Comparison of ENCODE assay signal across 8 mouse cellular contexts in genomic region chr3:103913451-103913961, GRCm38 (mm10). TPM values are rescaled to one million over a fixed set of nuclear protein-coding genes. Genes with fewer than 3 reads are reported as not detected.
DNase-seq lines count a peak whose midpoint lies in the region; ATAC-seq and TF ChIP-seq lines count a peak whose summit lies in the region.

No protein-coding gene starts in this region.

- no peak for TF ChIP-seq CTCF in left cerebral cortex, adult 2 months (IDR thresholded peaks at IDR 0.05)

- H3K9me3 ChIP-seq in kidney, embryonic 16.5 days (ENCODE audit: low read length), result no peaks in the 10 kb centered on the region
- H3K9me3 ChIP-seq in megakaryocyte, embryonic 14.5 days, result no peaks in the 10 kb centered on the region

- peak overlapping the region; percentile 90 for H3K4me3 ChIP-seq in left cerebral cortex, adult 2 months
- peak overlapping the region; percentile 100 for H3K4me3 ChIP-seq in kidney, embryonic 16.5 days (ENCODE audit: low read length)
- peak overlapping the region; percentile 98 for H3K4me3 ChIP-seq in megakaryocyte, embryonic 14.5 days (replicated peaks)

- peaks cover 13% of the 10 kb centered on the region for H3K4me1 ChIP-seq in kidney, embryonic 16.5 days (ENCODE audit: insufficient read depth, low read length)
- H3K4me1 ChIP-seq in megakaryocyte, embryonic 14.5 days, result peaks cover 16% of the 10 kb centered on the region; the same call in 1 of the 2 replicates

- WGBS in kidney, embryonic 16.5 days, result 5% methylated on average over 11 of the region's 11 CpGs

- peak overlapping the region; percentile 98 for H3K9ac ChIP-seq in kidney, embryonic 16.5 days (replicated peaks; ENCODE audit: low read length)

- no peaks in the 10 kb centered on the region for H3K27me3 ChIP-seq in kidney, embryonic 16.5 days (ENCODE audit: insufficient read depth, low read length)
- H3K27me3 ChIP-seq in megakaryocyte, embryonic 14.5 days (replicated peaks), result no peaks in the 10 kb centered on the region

- no peaks in the 10 kb centered on the region for H3K36me3 ChIP-seq in kidney, embryonic 16.5 days (ENCODE audit: insufficient read depth, low read length)
- H3K36me3 ChIP-seq in megakaryocyte, embryonic 14.5 days (replicated peaks; ENCODE audit: low read length), result peaks cover 13% of the 10 kb centered on the region

- peak overlapping the region; percentile 61 for H3K4me2 ChIP-seq in kidney, embryonic 16.5 days (replicated peaks; ENCODE audit: low read depth, low read length)

- intact Hi-C loops in left cerebral cortex, adult 2 months (cut with DNase I), result loop anchor here (5.0 kb wide), 1 partner anchor 106 kb away; the partner anchor contains the start of genes Ap4b1, Dclre1b and Gm43064
- intact Hi-C loops in left cerebral cortex, postnatal 36 days (cut with DNase I), result loop anchor here (5.0 kb wide), 1 partner anchor 106 kb away; the partner anchor contains the start of genes Ap4b1, Dclre1b and Gm43064

- peak overlapping the region; percentile 85 for H3K27ac ChIP-seq in left cerebral cortex, adult 2 months
- H3K27ac ChIP-seq in kidney, embryonic 16.5 days (ENCODE audit: low read length), result peak overlapping the region; percentile 90

- ATAC-seq in erythroid progenitor cell, adult 5-6 weeks (replicated peaks; ENCODE audit: low FRiP score, poor library complexity, severe bottlenecking), result peak; percentile 73
- no peak for ATAC-seq in kidney, embryonic 16.5 days (ENCODE audit: low FRiP score, low TSS enrichment)
- no peak for ATAC-seq in inflammation-experienced regulatory T-cells, adult 6 months

- DNase-seq in left cerebral cortex, adult 2 months (ENCODE audit: extremely low spot score in 1 of 2, low spot score in 2 of 2), result peak in 1 of 2 experiments; percentile 26
- DNase-seq in left cerebral cortex, postnatal 36 days (ENCODE audit: low spot score in 2 of 2), result no peak
- DNase-seq in WW6 (ENCODE audit: low read depth, low spot score), result peak; percentile 18
- DNase-seq in left cerebral cortex, adult 8-10 months (ENCODE audit: low spot score in 2 of 2), result no peak

RNA-seq across cellular contexts. Expression of gene Rsbn1, which starts 0.4 kb away (rescaled TPM):
- total RNA-seq in left cerebral cortex, adult 2 months (2021), result 10 to 100 TPM; 23.3 to 26.7 TPM
- 10 to 100 TPM; 19.8 to 23.4 TPM for total RNA-seq in left cerebral cortex, postnatal 36 days (2021)
- 27.4 and 38.6 TPM in 2 replicates for total RNA-seq in erythroid progenitor cell, adult 5-6 weeks (2015; ENCODE audit: low replicate concordance)
- total RNA-seq in erythroid progenitor cell, adult 5-6 weeks (2017; ENCODE audit: low replicate concordance), result 35.8 and 36.2 TPM in 2 replicates
- polyA plus RNA-seq in kidney, embryonic 16.5 days (2015; fragmentation: Nextera tagmentation; extraction: Ambion mirVana), result 8.9 TPM in 2 replicates
- 9.0 and 18.1 TPM in 2 replicates for polyA plus RNA-seq in megakaryocyte, embryonic 14.5 days (2012; ENCODE audit: insufficient read depth, low replicate concordance)
- polyA plus RNA-seq in inflammation-experienced regulatory T-cells, adult 6 months (2017; shearing (Covaris generic)), result 10 to 100 TPM; 10.5 to 11.8 (median 11.2) TPM
- total RNA-seq in left cerebral cortex, adult 8-10 months (2022), result 10 to 100 TPM; 22.6 to 27.1 (median 23.5) TPM

RNA-seq across cellular contexts. Expression of gene Ptpn22, which starts 53.9 kb away (rescaled TPM):
- 1 to 10 TPM; 1.2 to 1.8 TPM for total RNA-seq in left cerebral cortex, adult 2 months (2021)
- total RNA-seq in left cerebral cortex, postnatal 36 days (2021), result 1 to 10 TPM; 1.4 to 1.6 TPM
- 19.7 and 32.1 TPM in 2 replicates for total RNA-seq in erythroid progenitor cell, adult 5-6 weeks (2015; ENCODE audit: low replicate concordance)
- 10.3 and 10.7 TPM in 2 replicates for total RNA-seq in erythroid progenitor cell, adult 5-6 weeks (2017; ENCODE audit: low replicate concordance)
- 0.80 and 0.82 TPM in 2 replicates for polyA plus RNA-seq in kidney, embryonic 16.5 days (2015; fragmentation: Nextera tagmentation; extraction: Ambion mirVana)
- polyA plus RNA-seq in megakaryocyte, embryonic 14.5 days (2012; ENCODE audit: insufficient read depth, low replicate concordance), result 3.6 TPM in 1 of 2 replicates, not detected in the other
- 100 to 1,000 TPM; 410 to 567 (median 415) TPM for polyA plus RNA-seq in inflammation-experienced regulatory T-cells, adult 6 months (2017; shearing (Covaris generic))
- total RNA-seq in left cerebral cortex, adult 8-10 months (2022), result 1 to 10 TPM in 3 of 4 experiments, under 1 TPM in 1; 0.63 to 1.7 (median 1.2) TPM

RNA-seq across cellular contexts. Expression of gene Phtf1, which starts 54.4 kb away (rescaled TPM):
- total RNA-seq in left cerebral cortex, adult 2 months (2021), result 10 to 100 TPM; 43.4 to 48.1 TPM
- total RNA-seq in left cerebral cortex, postnatal 36 days (2021), result 10 to 100 TPM; 41.2 to 53.3 TPM
- 3.4 and 13.3 TPM in 2 replicates for total RNA-seq in erythroid progenitor cell, adult 5-6 weeks (2015; ENCODE audit: low replicate concordance)
- total RNA-seq in erythroid progenitor cell, adult 5-6 weeks (2017; ENCODE audit: low replicate concordance), result 5.6 and 20.7 TPM in 2 replicates
- 25.9 and 26.8 TPM in 2 replicates for polyA plus RNA-seq in kidney, embryonic 16.5 days (2015; fragmentation: Nextera tagmentation; extraction: Ambion mirVana)
- polyA plus RNA-seq in megakaryocyte, embryonic 14.5 days (2012; ENCODE audit: insufficient read depth, low replicate concordance), result 4.0 and 5.0 TPM in 2 replicates
- polyA plus RNA-seq in inflammation-experienced regulatory T-cells, adult 6 months (2017; shearing (Covaris generic)), result 10 to 100 TPM; 10.1 to 13.8 (median 11.9) TPM
- 10 to 100 TPM; 40.9 to 44.9 (median 43.4) TPM for total RNA-seq in left cerebral cortex, adult 8-10 months (2022)

Comparison
In these comparisons a context has a peak if more than half of its experiments do, and no peak if none do; other contexts are left out.
1. RNA of gene Ptpn22, which starts 53.9 kb away (total RNA-seq): 10.3 to 32.1 TPM in erythroid progenitor cell, adult 5-6 weeks; 1.2 to 1.8 TPM in left cerebral cortex, adult 2 months, 1.4 to 1.6 TPM in left cerebral cortex, postnatal 36 days and 0.63 to 1.7 TPM in left cerebral cortex, adult 8-10 months; every median in the first group is over 4 times any median in the second.
2. Peak in every context shown above with its lines, with median percentiles within 50 percentile points of each other: H3K4me3 ChIP-seq.